Mouse (Mus musculus) kidney, adult 2 months (tissue): ENCODE results near the gene Nmu.

Experiments
- CTCF ChIP-seq: fragments of 200-500 bp; conservative IDR thresholded peaks from 2 replicates; pipeline ENCODE4 v1.5.1; 2011; ENCODE audit warnings: low read depth, mild to moderate bottlenecking, control low read depth, low read length, moderate library complexity, mixed read lengths; ENCODE audit not compliant: insufficient read depth, insufficient read length
- POLR2A ChIP-seq: fragments of 200-500 bp; IDR thresholded peaks from one replicate; pipeline ENCODE4 v1.6.1; 2011; ENCODE audit warnings: low read depth, low read length, control low read depth

- no peak for TF ChIP-seq CTCF
- no peak for TF ChIP-seq POLR2A
Observed at GRCm38 (mm10) chr5:76351953-76352611, 11.5 kb downstream of the Nmu start.
